Mouse (Mus musculus) spleen, adult 2 months (tissue): ENCODE data around the gene Gm973. TPM values are rescaled to one million over a fixed set of nuclear protein-coding genes. Genes with fewer than 3 reads are reported as not detected.

Source experiments
- DNase-seq, 2 experiments: peaks; one replicate each; pipeline versions ENCODE4 v3.0.0 to v3.0.0-alpha.2; 2012 to 2021; ENCODE audit warnings: low spot score in 2 of 2, low read depth in 1 of 2
- H3K27ac ChIP-seq: fragments of 200-500 bp; 2 replicates; pipeline ENCODE4 v1.5.1; 2012; ENCODE audit warnings: low read length, inconsistent platforms; ENCODE audit not compliant: insufficient read depth
- H3K27me3 ChIP-seq: fragments of 200-500 bp; 2 replicates; pipeline ENCODE4 v1.6.1; 2012; ENCODE audit warnings: mild to moderate bottlenecking, moderate library complexity, low read length, inconsistent platforms; ENCODE audit not compliant: control insufficient read depth, insufficient read depth
- H3K36me3 ChIP-seq: fragments of 200-500 bp; 2 replicates; pipeline ENCODE4 v1.6.1; 2012; ENCODE audit warnings: mild to moderate bottlenecking, low read length, inconsistent platforms; ENCODE audit not compliant: control insufficient read depth, insufficient read depth
- H3K4me1 ChIP-seq: fragments of 200-500 bp; 2 replicates; pipeline ENCODE4 v1.6.1; 2011; ENCODE audit warnings: inconsistent platforms; ENCODE audit not compliant: control insufficient read depth, insufficient read depth, insufficient read length
- H3K4me3 ChIP-seq: fragments of 200-500 bp; 2 replicates; pipeline ENCODE4 v1.5.1; 2011; ENCODE audit warnings: mild to moderate bottlenecking, inconsistent platforms; ENCODE audit not compliant: insufficient read depth, insufficient read length; ENCODE audit errors: extremely low read depth
- CTCF ChIP-seq: fragments of 200-500 bp; IDR thresholded peaks from 2 replicates; pipeline ENCODE4 v1.5.1; 2011; ENCODE audit warnings: mild to moderate bottlenecking, inconsistent platforms; ENCODE audit not compliant: insufficient read depth, insufficient read length, insufficient replicate concordance; ENCODE audit errors: extremely low read depth
- POLR2A ChIP-seq: fragments of 200-500 bp; IDR thresholded peaks from 2 replicates; pipeline ENCODE4 v1.6.1; 2011; ENCODE audit warnings: low read depth, low read length, inconsistent platforms
- WGBS: fragments of 180-500 bp; shearing (Covaris S2); methylation state at CpG from one replicate; pipeline ENCODE4 v1.1.7; 2018; 5-methylcytosine and 5-hydroxymethylcytosine counted together
- polyA plus RNA-seq: library from polyadenylated mRNA; depleted of rRNA; stranded (reverse); fragments of >200 nt; gene quantifications from 2 replicates; pipeline ENCODE4 v1.2.3, GENCODE M21; 2012

Gm973 gene
- polyA plus RNA-seq, 1 experiment, result not detected

DNA sequence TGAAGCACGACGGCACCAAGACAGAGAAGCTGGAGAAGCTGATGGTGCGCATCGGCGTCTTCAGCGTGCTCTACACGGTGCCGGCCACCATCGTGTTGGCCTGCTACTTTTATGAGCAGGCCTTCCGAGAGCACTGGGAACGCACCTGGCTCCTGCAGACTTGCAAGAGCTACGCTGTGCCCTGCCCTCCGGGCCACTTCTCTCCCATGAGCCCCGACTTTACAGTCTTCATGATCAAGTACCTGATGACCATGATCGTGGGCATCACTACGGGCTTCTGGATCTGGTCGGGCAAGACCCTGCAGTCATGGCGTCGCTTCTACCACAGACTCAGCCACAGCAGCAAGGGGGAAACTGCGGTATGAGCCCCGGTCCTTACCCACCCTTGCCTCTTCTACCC is 31.8 kb upstream of the Gm973 start:
- WGBS, result 91% methylated on average over 21 of the region's 21 CpGs
- Histone ChIP-seq H3K27ac (no peak overlapping the region), H3K27me3 (peaks cover 9% of the 10 kb centered on the region; the same call in 1 of the 2 replicates), H3K36me3 (no peaks in the 10 kb centered on the region), H3K4me3 (no peak overlapping the region), H3K4me1 (peaks cover 8% of the 10 kb centered on the region)
- no peak for TF ChIP-seq CTCF
- TF ChIP-seq POLR2A, result no peak
- no peak for DNase-seq

DNA sequence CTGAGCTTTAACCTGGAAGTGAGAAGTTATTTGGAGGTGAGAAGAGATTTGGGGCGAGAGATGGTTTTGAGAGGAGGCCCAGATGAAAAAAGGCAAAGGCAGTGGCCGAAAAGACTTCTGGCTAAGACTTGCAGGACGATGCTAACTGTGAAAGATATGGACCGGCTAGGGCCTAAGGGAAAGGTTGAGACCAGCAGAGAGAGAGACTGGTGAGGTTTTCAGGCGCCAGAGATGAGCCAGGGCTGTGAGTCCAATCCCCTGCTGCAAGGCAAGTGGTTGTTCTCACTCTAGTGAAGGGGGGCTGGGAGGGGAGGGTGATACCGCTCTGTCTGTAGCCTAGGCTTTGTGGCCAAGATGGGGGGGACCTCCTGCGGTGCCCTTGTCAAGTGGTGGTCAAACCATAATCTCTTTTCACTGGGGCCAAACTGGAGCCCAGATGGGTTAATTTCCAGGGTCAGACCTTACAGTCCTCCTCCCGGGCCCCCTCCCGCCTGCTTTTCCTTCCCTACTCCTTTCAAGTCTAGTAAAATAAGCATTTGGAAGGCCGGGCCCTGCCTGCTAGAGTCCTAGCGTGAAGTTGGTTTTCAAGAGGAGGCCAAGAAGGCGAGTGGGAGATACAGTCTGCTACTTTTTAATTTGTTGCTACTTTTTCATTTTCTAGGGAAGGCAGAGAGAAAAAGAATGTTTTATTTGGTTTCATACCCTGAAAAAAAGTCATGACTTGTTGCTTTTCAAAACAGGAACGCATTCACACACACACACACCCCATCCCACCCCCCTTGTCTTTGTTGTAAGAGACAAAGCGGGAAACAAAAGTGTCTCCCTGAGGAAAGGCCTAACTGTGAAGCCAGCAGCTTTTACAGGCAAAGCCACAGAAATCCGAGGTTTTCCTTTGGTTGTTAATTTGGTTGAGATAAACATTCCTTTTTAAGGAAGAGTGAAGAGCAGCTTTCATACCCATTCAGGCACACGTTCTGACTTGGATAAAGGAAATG is 31.0 kb upstream of the Gm973 start:
- H3K4me3 ChIP-seq, result no peak overlapping the region
- H3K27me3 ChIP-seq, result peaks cover 9% of the 10 kb centered on the region; the same call in 1 of the 2 replicates
- no peak for DNase-seq
- 86% methylated on average over 16 of the region's 16 CpGs for WGBS
- H3K27ac ChIP-seq, result no peak overlapping the region
- TF ChIP-seq CTCF, result no peak
- no peak for TF ChIP-seq POLR2A
- H3K4me1 ChIP-seq, result peaks cover 8% of the 10 kb centered on the region
- no peaks in the 10 kb centered on the region for H3K36me3 ChIP-seq

DNA sequence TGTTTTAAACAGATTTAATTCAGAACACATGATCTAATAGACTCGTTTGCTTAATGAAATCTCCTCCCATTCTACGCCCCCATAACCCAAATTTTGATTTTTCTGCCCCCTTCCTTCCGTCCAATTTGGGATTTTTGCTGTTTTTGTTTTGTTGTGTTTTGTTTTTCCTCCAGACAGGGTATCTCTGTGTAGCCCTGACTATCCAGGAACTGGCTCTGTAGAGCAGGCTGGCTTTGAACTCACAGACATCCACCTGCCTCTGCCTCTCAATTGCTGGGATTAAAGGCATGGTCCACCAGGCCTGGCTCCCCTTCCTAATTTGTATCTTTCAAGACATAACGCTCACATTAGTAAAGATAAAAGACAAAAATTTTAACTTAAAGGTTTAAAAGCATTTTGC is 30.3 kb upstream of the Gm973 start:
- H3K4me1 ChIP-seq, result peaks cover 8% of the 10 kb centered on the region
- no peak for TF ChIP-seq CTCF
- TF ChIP-seq POLR2A, result no peak
- H3K27ac ChIP-seq, result no peak overlapping the region
- no peaks in the 10 kb centered on the region for H3K36me3 ChIP-seq
- peaks cover 9% of the 10 kb centered on the region; the same call in 1 of the 2 replicates for H3K27me3 ChIP-seq
- WGBS, result 87% methylated on average over 4 of the region's 4 CpGs
- DNase-seq, result no peak
- H3K4me3 ChIP-seq, result no peak overlapping the region

DNA sequence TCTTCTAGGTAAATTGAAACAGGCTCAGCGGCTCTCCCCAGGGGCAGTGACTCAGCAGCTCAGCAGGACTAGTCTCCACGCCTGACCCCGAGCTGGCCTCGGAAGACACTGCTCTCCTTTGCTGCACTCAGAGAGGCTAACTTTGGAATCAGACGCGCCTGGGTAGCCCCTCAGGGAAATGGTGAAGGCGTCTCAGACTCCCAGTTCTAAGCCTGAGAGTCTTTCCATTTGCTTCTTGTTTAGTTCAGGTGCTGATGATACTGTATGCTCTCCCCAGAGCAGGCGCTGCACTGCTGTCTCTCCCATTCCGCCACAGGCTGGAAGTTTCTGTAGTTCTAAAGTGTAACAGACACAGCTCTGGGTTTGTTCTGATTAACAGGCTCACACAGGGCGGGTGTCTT is 28.4 kb upstream of the Gm973 start:
- H3K4me1 ChIP-seq, result peaks cover 8% of the 10 kb centered on the region
- no peak for DNase-seq
- H3K36me3 ChIP-seq, result no peaks in the 10 kb centered on the region
- no peak overlapping the region for H3K27ac ChIP-seq
- peaks cover 6% of the 10 kb centered on the region; the same call in 1 of the 2 replicates for H3K27me3 ChIP-seq
- H3K4me3 ChIP-seq, result no peak overlapping the region
- TF ChIP-seq CTCF (no peak), POLR2A (no peak)
- WGBS, result 36% methylated on average over 10 of the region's 10 CpGs

DNA sequence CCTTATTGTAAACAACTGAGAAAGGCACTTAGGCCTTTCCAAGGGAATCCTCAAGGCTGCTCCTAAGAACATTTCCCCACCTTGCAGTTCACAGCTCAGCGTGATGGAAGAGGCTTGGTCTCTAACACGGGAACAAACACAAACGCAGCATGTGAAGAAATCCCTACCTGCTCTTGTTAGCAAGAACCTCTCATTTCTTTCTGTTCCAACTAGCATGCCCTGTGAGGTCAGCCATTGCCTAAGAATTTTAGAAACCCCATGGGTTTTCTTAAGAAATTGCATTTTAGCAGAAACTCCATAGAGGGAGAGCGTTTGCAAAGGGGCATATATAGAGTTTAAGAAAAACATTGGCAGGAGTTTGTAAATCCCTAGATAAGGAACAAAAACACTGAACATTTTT is 27.6 kb upstream of the Gm973 start:
- H3K4me1 ChIP-seq, result peaks cover 2% of the 10 kb centered on the region; the same call in 1 of the 2 replicates
- H3K4me3 ChIP-seq, result no peak overlapping the region
- H3K27ac ChIP-seq, result no peak overlapping the region
- 91% methylated on average over 4 of the region's 4 CpGs for WGBS
- H3K27me3 ChIP-seq, result no peaks in the 10 kb centered on the region
- no peak for TF ChIP-seq CTCF
- TF ChIP-seq POLR2A, result no peak
- no peaks in the 10 kb centered on the region for H3K36me3 ChIP-seq
- DNase-seq, result no peak

DNA sequence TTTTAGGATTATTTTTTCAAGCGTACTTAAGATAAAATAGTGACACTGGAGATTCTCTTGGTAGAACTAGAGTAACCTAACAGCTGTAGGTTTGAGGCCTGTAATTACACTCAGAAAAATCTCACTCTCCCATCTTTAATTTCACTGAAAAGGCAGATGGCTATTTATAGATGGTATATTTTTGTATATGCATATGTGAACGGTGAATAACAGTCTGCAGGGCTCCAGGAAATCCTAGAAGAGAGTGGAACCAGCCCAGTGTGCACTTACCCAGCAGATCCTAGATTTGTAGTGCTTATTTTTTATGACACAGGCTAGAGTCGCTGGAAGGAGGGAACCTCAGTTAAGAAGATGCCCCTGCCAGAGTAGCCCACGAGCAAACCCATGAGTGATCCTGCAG is 27.1 kb upstream of the Gm973 start:
- TF ChIP-seq CTCF (no peak), POLR2A (no peak)
- H3K36me3 ChIP-seq, result no peaks in the 10 kb centered on the region
- no peaks in the 10 kb centered on the region for H3K27me3 ChIP-seq
- WGBS, result 56% methylated on average over 4 of the region's 4 CpGs
- H3K4me1 ChIP-seq, result no peaks in the 10 kb centered on the region
- H3K4me3 ChIP-seq, result no peak overlapping the region
- H3K27ac ChIP-seq, result no peak overlapping the region
- no peak for DNase-seq

DNA sequence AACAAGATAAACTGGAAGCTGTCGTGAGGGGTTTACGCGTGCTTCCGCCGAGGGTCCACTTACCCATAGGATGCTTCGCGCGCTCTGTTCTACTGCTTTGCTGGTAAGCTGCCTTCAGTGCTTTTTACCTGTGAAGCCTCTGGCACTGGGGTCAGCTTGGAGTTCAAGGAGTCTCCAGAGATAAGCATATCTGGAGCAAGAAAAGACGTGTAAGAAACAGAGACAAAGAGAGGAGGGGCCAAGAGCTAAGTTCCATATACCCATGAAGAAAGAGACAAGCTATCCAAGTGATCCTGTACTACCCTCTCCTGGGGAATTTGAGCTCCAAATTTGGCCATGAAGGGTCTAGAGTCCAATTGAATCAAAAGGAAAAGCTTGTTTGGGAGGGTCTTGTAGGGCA is 24.5 kb upstream of the Gm973 start:
- H3K4me1 ChIP-seq, result no peaks in the 10 kb centered on the region
- H3K4me3 ChIP-seq, result no peak overlapping the region
- H3K27ac ChIP-seq, result no peak overlapping the region
- no peaks in the 10 kb centered on the region for H3K27me3 ChIP-seq
- WGBS, result 93% methylated on average over 9 of the region's 9 CpGs
- no peak for TF ChIP-seq POLR2A
- no peak for TF ChIP-seq CTCF
- no peaks in the 10 kb centered on the region for H3K36me3 ChIP-seq
- no peak for DNase-seq
